Comparison of ENCODE assay signal across 30 mouse cellular contexts in genomic region chr4:117616600-117616999, GRCm38 (mm10).
"Had no signal": no experiment of that assay in that cellular context is flagged by ENCODE, and none has a peak within 500 bp of the region (broad histone marks: within the 10 kb centered on the region; RNA-seq: fewer than 3 reads in every experiment).

No protein-coding gene starts in this region.

- H3K9ac ChIP-seq: limb, embryonic 12.5 days; limb, embryonic 13.5 days; limb, embryonic 15.5 days; liver, embryonic 12.5 days; liver, embryonic 13.5 days; liver, embryonic 14.5 days; liver, embryonic 15.5 days; liver, postnatal 0 days; lung, embryonic 14.5 days; lung, embryonic 15.5 days; midbrain, embryonic 12.5 days; midbrain, embryonic 13.5 days; midbrain, embryonic 15.5 days had no signal

- H3K27me3 ChIP-seq: limb, embryonic 12.5 days; limb, embryonic 13.5 days; limb, embryonic 15.5 days; liver, embryonic 12.5 days; liver, embryonic 13.5 days; liver, embryonic 15.5 days; lung, embryonic 15.5 days; megakaryocyte, embryonic 14.5 days; midbrain, embryonic 12.5 days; midbrain, embryonic 13.5 days; midbrain, embryonic 15.5 days had no signal

- ATAC-seq: liver, embryonic 12.5 days; liver, postnatal 0 days; lung, postnatal 0 days; midbrain, embryonic 13.5 days; midbrain, embryonic 15.5 days; midbrain, embryonic 16.5 days had no signal

- H3K4me3 ChIP-seq: left cerebral cortex, adult 2 months; limb, embryonic 12.5 days; limb, embryonic 13.5 days; limb, embryonic 15.5 days; liver, embryonic 12.5 days; liver, embryonic 13.5 days; liver, embryonic 15.5 days; lung, embryonic 15.5 days; megakaryocyte, embryonic 14.5 days; midbrain, embryonic 10.5 days; midbrain, embryonic 12.5 days; midbrain, embryonic 13.5 days; midbrain, embryonic 15.5 days; myocyte had no signal

- H3K9me3 ChIP-seq: limb, embryonic 12.5 days; limb, embryonic 13.5 days; limb, embryonic 15.5 days; liver, embryonic 12.5 days; liver, embryonic 13.5 days; liver, embryonic 15.5 days; lung, embryonic 15.5 days; megakaryocyte, embryonic 14.5 days; midbrain, embryonic 10.5 days; midbrain, embryonic 12.5 days; midbrain, embryonic 13.5 days; midbrain, embryonic 15.5 days had no signal

- H3K4me2 ChIP-seq: limb, embryonic 12.5 days; limb, embryonic 13.5 days; limb, embryonic 15.5 days; liver, embryonic 11.5 days; liver, embryonic 12.5 days; liver, embryonic 13.5 days; liver, embryonic 15.5 days; lung, embryonic 14.5 days; lung, embryonic 15.5 days; midbrain, embryonic 11.5 days; midbrain, embryonic 12.5 days; midbrain, embryonic 13.5 days; midbrain, embryonic 15.5 days had no signal

- H3K27ac ChIP-seq: left cerebral cortex, adult 2 months; limb, embryonic 12.5 days; limb, embryonic 13.5 days; limb, embryonic 15.5 days; liver, embryonic 12.5 days; liver, embryonic 13.5 days; liver, embryonic 14.5 days; liver, embryonic 15.5 days; lung, embryonic 15.5 days; macrophage; midbrain, embryonic 10.5 days; midbrain, embryonic 12.5 days; midbrain, embryonic 13.5 days; midbrain, embryonic 15.5 days had no signal

- DNase-seq: left cerebral cortex, postnatal 4 days; liver, embryonic 13.5 days; liver, postnatal 0 days; lung, adult 18-20 months; lung, adult 2 months; lung, embryonic 14.5 days; lung, postnatal 10 days; lung, postnatal 14 days; lung, postnatal 36 days; lung, postnatal 4 days; midbrain, embryonic 14.5 days had no signal

- H3K4me1 ChIP-seq: lung, embryonic 15.5 days; megakaryocyte, embryonic 14.5 days; midbrain, embryonic 10.5 days; midbrain, embryonic 12.5 days; midbrain, embryonic 13.5 days; midbrain, embryonic 15.5 days had no signal
